Mouse (Mus musculus) G1E (cell line): ENCODE results near the gene Copb2. TPM values are rescaled to one million over a fixed set of nuclear protein-coding genes. Genes with fewer than 3 reads are reported as not detected.

Source experiments
- ATAC-seq: 2 replicates; pipeline ENCODE4 v1.8.0; 2016; ENCODE audit warnings: mild to moderate bottlenecking; ENCODE audit not compliant: insufficient number of reproducible peaks, poor library complexity, low FRiP score, severe bottlenecking; ENCODE audit errors: extremely low read depth
- DNase-seq: peaks from one replicate; pipeline ENCODE4 v3.0.0; 2012; ENCODE audit warnings: low spot score
- H3K27me3 ChIP-seq: 2 replicates; pipeline ENCODE4 v1.6.1; 2012; ENCODE audit warnings: mild to moderate bottlenecking, low read length, inconsistent platforms; ENCODE audit not compliant: insufficient read depth
- H3K36me3 ChIP-seq: replicated peaks from 2 replicates; pipeline ENCODE3; 2012; ENCODE audit warnings: mild to moderate bottlenecking, inconsistent platforms
- H3K4me1 ChIP-seq: 2 replicates; pipeline ENCODE4 v1.6.1; 2012; ENCODE audit warnings: low read depth, low read length, inconsistent platforms, mixed read lengths; ENCODE audit not compliant: insufficient read depth
- H3K4me3 ChIP-seq: 2 replicates; pipeline ENCODE4 v1.5.1; 2012; ENCODE audit warnings: low read depth, mild to moderate bottlenecking, inconsistent platforms, low read length, moderate library complexity, mixed read lengths
- H3K9me3 ChIP-seq: replicated peaks from 2 replicates; pipeline ENCODE4 v1.6.1; 2012; ENCODE audit warnings: inconsistent platforms
- CTCF ChIP-seq: IDR thresholded peaks from 2 replicates; pipeline ENCODE4 v1.5.1; 2012; ENCODE audit warnings: low read depth, low read length, inconsistent platforms, mixed read lengths
- GATA1 ChIP-seq: IDR thresholded peaks from 2 replicates; pipeline ENCODE4 v1.6.1; 2012; ENCODE audit warnings: borderline replicate concordance, low read length, inconsistent platforms, mixed read lengths
- GATA2 ChIP-seq: IDR thresholded peaks from 2 replicates; pipeline ENCODE4 v1.6.1; 2012; ENCODE audit warnings: low read depth, low read length, inconsistent platforms, borderline replicate concordance
- POLR2AphosphoS5 ChIP-seq: IDR thresholded peaks from 2 replicates; pipeline ENCODE4 v1.6.1; 2012; ENCODE audit warnings: low read depth, low read length, inconsistent platforms; ENCODE audit not compliant: insufficient replicate concordance
- TAL1 ChIP-seq: conservative IDR thresholded peaks from 2 replicates; pipeline ENCODE4 v1.6.1; 2012; ENCODE audit warnings: low read depth, low read length, inconsistent platforms, mixed read lengths
- polyA plus RNA-seq: library from polyadenylated mRNA; stranded (reverse); fragments of >175 nt; gene quantifications from 2 replicates; pipeline ENCODE4 v1.2.3, GENCODE M21; 2012
- total RNA-seq, 2 experiments: library from RNA; stranded (forward) in 1 of 2; stranded (reverse) in 1 of 2; fragments of 200-1000 nt in 1 of 2; fragments of >200 nt in 1 of 2; fragmentation: Nextera tagmentation in 1 of 2; gene quantifications; 2 replicates each; pipeline ENCODE4 v1.2.3; 2014 to 2017

The Copb2 gene
- total and polyA plus RNA-seq, 3 experiments, result 9.4 to 205 (median 194) TPM

- TF ChIP-seq POLR2AphosphoS5 (no peak), GATA1 (no peak), GATA2 (no peak), TAL1 (no peak), CTCF (no peak)
- Histone ChIP-seq H3K4me1 (peaks cover 6% of the 10 kb centered on the region), H3K4me3 (no peak overlapping the region), H3K9me3 (no peaks in the 10 kb centered on the region), H3K36me3 (no peaks in the 10 kb centered on the region), H3K27me3 (peaks cover 14% of the 10 kb centered on the region)
- peak; percentile 40 for ATAC-seq
- DNase-seq, result no peak
Observed at GRCm38 (mm10) chr9:98530999-98531398, 32.5 kb upstream of the Copb2 start.

- H3K9me3 ChIP-seq, result no peaks in the 10 kb centered on the region
- H3K4me1 ChIP-seq, result peaks cover 15% of the 10 kb centered on the region
- H3K36me3 ChIP-seq, result no peaks in the 10 kb centered on the region
- no peak for DNase-seq
- TF ChIP-seq POLR2AphosphoS5 (no peak), TAL1 (no peak), CTCF (no peak), GATA1 (no peak), GATA2 (no peak)
- peaks cover 7% of the 10 kb centered on the region for H3K27me3 ChIP-seq
- no peak overlapping the region for H3K4me3 ChIP-seq
- ATAC-seq, result no peak
Observed at GRCm38 (mm10) chr9:98534675-98535280, 28.7 kb upstream of the Copb2 start.

GRCm38 (mm10) chr9:98535763-98536162 lies 27.8 kb upstream of the Copb2 start:
- no peak for TF ChIP-seq GATA2
- TF ChIP-seq CTCF, result peak; percentile 54
- Histone ChIP-seq H3K4me1 (peaks cover 15% of the 10 kb centered on the region), H3K27me3 (peaks cover 6% of the 10 kb centered on the region), H3K9me3 (no peaks in the 10 kb centered on the region), H3K4me3 (no peak overlapping the region), H3K36me3 (no peaks in the 10 kb centered on the region)
- no peak for DNase-seq
- no peak for ATAC-seq

DNA sequence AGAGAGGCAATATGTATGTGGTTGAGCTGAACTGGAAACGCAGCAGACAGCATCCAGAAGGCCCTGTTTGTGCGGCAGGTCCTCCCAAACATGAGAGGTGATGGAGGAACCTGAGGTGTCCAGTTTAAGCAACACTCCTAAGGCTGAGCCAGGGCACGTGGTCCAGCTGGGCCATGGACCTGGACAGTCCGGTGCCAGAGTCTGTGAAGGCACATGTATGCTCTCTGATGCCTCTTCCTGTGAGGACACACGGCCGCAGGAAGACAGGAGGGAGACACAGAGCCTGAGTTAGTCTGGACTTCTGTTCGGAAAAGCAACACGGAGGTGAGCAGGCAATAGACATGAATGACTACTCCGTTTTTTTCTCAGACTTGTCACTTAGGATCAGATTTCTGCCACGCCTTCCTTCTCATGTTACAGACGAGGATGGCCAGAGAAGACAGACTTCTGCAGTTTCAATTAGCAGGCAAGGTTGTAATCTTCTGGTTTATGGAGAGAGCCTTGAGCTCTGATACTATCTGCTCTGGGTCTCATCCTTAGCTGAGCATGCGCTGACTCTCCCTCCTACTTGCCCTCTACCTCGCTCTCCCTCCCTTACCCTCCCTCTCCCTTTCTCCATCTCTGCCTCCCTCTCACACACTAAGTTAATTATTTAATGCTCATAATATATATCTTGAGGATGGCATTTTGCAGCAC lies 25.4 kb upstream of the Copb2 start:
- ATAC-seq, result no peak
- no peak for DNase-seq
- H3K36me3 ChIP-seq, result no peaks in the 10 kb centered on the region
- H3K4me3 ChIP-seq, result no peak overlapping the region
- no peaks in the 10 kb centered on the region for H3K9me3 ChIP-seq
- TF ChIP-seq GATA2, result no peak
- no peak for TF ChIP-seq POLR2AphosphoS5
- no peak for TF ChIP-seq TAL1
- no peak for TF ChIP-seq CTCF
- TF ChIP-seq GATA1, result no peak
- peaks cover 9% of the 10 kb centered on the region for H3K4me1 ChIP-seq
- H3K27me3 ChIP-seq, result peaks cover 11% of the 10 kb centered on the region

DNA sequence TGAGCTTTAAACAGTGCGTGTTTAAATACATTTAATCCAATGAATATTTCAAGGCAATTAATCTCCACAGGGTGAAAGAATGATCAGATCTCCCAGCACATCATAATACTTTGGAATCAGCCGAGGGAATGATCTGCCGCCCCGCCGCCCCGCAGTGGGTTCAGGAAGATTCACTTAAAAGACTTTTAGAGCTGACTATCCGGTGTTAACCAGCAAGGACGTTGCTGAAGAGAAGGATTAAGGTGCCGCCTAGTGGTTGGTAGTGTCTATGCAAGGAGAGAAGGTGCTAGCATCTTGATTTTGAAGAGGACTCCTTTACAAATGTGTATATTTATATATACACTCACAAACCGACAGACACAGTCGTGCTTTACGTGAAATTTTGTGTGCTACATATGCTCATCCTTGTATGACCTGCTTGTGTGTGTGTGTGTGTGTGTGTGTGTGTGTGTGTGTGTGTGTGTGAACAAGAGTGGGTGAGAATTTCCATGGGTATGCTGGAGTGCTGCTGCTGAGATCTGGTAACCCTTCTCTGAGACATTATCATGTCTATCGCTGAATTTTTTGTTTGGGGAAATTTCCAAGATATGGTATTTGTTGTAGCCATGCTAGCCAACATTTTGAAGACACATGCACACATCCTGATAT lies 24.7 kb upstream of the Copb2 start:
- Histone ChIP-seq H3K4me3 (no peak overlapping the region), H3K9me3 (no peaks in the 10 kb centered on the region), H3K4me1 (peaks cover 9% of the 10 kb centered on the region), H3K36me3 (no peaks in the 10 kb centered on the region), H3K27me3 (peaks cover 11% of the 10 kb centered on the region)
- DNase-seq (peak; percentile 16), ATAC-seq (no peak; the same call in 1 of the 2 replicates)
- TF ChIP-seq TAL1 (no peak), CTCF (peak; percentile 15; the same call in 1 of the 2 replicates), GATA2 (no peak), GATA1 (no peak), POLR2AphosphoS5 (no peak)

GRCm38 (mm10) chr9:98544042-98544441 lies 19.5 kb upstream of the Copb2 start:
- DNase-seq (no peak), ATAC-seq (no peak)

More at GRCm38 (mm10) chr9:98544042-98544441, 19.5 kb upstream of the Copb2 start:
- H3K4me1 ChIP-seq, result no peaks in the 10 kb centered on the region
- no peaks in the 10 kb centered on the region for H3K36me3 ChIP-seq
- no peak for TF ChIP-seq POLR2AphosphoS5
- TF ChIP-seq TAL1, result no peak
- no peak for TF ChIP-seq CTCF
- TF ChIP-seq GATA1, result no peak
- TF ChIP-seq GATA2, result no peak
- peaks cover 28% of the 10 kb centered on the region for H3K27me3 ChIP-seq
- H3K9me3 ChIP-seq, result no peaks in the 10 kb centered on the region
- H3K4me3 ChIP-seq, result no peak overlapping the region
